Mouse (Mus musculus): ENCODE results near the gene Olfr1462.

Gene Olfr1462

DNA sequence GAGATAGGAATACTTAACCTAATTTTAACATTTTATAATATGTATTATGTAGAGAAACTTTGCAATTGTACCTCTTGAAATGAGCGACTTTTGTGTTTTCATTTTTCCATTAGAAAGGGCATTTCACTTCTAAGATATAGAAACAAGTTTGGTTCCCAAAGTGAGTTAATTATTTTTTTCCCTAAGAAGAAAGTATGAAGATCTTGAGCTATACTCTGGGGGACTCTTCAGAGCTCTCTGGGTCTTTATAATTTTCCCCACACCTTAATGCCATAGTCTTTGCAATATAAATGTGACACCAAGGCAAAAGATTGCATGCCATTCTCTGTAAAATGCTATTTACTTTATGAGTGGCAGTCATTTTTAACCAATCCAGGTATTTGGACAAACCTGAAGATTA, at the start of gene Olfr1462:
Gene Olfr1462, plus strand, starts transcription at position 301 of the 400 bp plus-strand sequence.
- no peak for DNase-seq (ENCODE audit: low spot score in 2 of 2)

DNA sequence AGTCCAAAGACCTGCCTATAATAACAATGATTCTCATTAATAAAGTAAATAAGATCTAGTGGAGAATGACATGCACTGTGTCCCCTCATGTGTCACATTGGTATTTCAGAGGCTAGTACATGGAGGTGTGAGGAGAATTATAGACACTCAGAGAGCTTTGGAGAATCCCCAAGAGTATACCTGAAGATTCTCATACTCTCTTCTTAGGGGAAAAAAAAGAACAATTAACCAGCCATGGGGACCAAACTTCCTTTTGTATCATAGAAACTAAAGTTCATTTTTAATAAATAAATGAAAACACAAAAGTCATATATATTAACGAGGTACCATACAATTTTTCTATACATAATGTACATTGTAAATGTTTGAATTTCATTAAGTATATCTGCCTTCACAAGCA, 36.1 kb upstream of the Olfr1462 start, which contains the start of gene Olfr1459:
Gene Olfr1459, minus strand, starts transcription at position 101 of the 400 bp plus-strand sequence.
- DNase-seq (ENCODE audit: low spot score in 2 of 2) = no peak

DNA sequence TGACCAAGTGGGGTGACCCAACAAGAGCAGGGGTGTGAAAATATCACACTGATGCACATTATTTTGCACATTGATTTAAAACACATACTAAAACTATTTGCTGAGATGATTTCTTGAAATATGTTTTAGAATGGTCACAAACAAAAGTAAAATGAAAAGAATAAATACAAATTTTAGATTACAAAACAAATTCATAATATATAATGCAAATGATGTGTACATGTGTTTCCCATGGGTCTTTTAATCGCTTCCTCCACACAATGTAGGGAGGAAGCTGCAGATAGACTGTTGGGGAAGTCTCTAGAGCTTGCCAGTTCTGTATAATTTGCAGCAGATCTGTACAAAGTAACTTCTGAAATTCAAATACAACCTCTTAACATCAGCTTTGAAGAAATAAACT, 22.8 kb upstream of the Olfr1462 start, which contains the start of gene Olfr1461:
Gene Olfr1461, plus strand, starts transcription at position 301 of the 400 bp plus-strand sequence.
- DNase-seq (ENCODE audit: low spot score in 2 of 2) = no peak

DNA sequence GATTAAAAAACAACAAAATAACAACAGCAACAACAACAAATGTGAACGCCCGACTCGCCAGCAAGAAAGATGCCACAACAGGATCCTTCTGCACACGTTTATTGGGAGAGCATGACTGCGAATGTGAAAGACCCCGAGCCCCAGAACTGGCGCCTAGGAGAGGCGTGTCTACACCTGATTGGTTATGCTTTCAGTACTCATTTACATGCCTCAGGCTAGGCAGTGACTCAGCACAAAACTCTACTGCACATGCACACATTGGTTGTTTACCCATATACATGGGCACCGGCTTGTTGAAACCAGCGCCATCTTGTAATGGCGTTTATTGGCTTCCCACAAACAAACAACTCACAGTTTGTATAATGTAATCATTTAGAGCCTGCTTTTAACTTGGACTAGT, 36.1 kb downstream of the Olfr1462 start:
- DNase-seq (ENCODE audit: low spot score in 2 of 2) = no peak

DNA sequence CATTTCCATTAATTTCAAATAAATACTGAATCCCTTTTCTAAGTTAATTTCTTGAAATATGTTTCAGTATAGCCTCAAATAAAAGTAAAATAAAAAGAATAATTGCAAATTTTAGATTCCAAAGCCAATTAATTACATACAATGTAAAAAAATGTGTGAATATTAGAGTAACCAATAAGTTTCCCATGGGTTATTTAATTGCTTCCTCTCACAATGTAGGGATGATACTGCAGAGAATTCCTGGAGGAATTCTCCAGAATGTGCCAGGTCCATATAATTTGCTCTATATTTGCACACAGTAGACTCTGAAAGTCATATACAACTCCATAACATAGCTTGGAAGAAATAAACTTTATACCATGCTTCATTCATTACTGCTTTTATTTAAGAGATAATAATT, 45.5 kb downstream of the Olfr1462 start, which contains the start of gene Olfr1463:
Gene Olfr1463, plus strand, starts transcription at position 301 of the 400 bp plus-strand sequence.
- no peak for DNase-seq (ENCODE audit: low spot score in 2 of 2)

Measured in frontal cortex, postnatal 14 days (tissue).